Mouse (Mus musculus): ENCODE results near the gene Col9a2. TPM values are rescaled to one million over a fixed set of nuclear protein-coding genes. Genes with fewer than 3 reads are reported as not detected.

The Col9a2 gene
- total RNA-seq, 2 experiments from 2014 or later, result 7.0 to 7.4 TPM

- DNase-seq (ENCODE audit: extremely low spot score in 1 of 2, low spot score in 2 of 2), result no peak
- no peak overlapping the region for H3K27ac ChIP-seq
- TF ChIP-seq CTCF (IDR thresholded peaks at IDR 0.05), result no peak
- intact Hi-C loops (cut with DNase I), result no loop called here
- H3K4me3 ChIP-seq, result no peak overlapping the region
These were observed 15.2 kb upstream of the Col9a2 start for GRCm38 (mm10) chr4:121023941-121024340.

- no peak for TF ChIP-seq CTCF (IDR thresholded peaks at IDR 0.05)
- H3K4me3 ChIP-seq, result no peak overlapping the region
- no peak for DNase-seq (ENCODE audit: extremely low spot score in 1 of 2, low spot score in 2 of 2)
- no peak overlapping the region for H3K27ac ChIP-seq
- intact Hi-C loops (cut with DNase I), result no loop called here
These were observed 13.5 kb upstream of the Col9a2 start for GRCm38 (mm10) chr4:121025681-121026080.

GRCm38 (mm10) chr4:121028146-121028545 lies 11.0 kb upstream of the Col9a2 start:
- intact Hi-C loops (cut with DNase I), result loop anchor here (1.0 to 2.0 kb wide), 2 partner anchors 41 to 204 kb away; no protein-coding TSS in a partner anchor
- H3K27ac ChIP-seq, result no peak overlapping the region
- no peak for DNase-seq (ENCODE audit: extremely low spot score in 1 of 2, low spot score in 2 of 2)
- no peak for TF ChIP-seq CTCF (IDR thresholded peaks at IDR 0.05)
- no peak overlapping the region for H3K4me3 ChIP-seq

GRCm38 (mm10) chr4:121028659-121029392 lies 10.4 kb upstream of the Col9a2 start:
- DNase-seq (ENCODE audit: extremely low spot score in 1 of 2, low spot score in 2 of 2), result no peak
- peak; percentile 75 for TF ChIP-seq CTCF (IDR thresholded peaks at IDR 0.05)
- Histone ChIP-seq H3K27ac (no peak overlapping the region), H3K4me3 (no peak overlapping the region)
- intact Hi-C loops (cut with DNase I), result loop anchor here (1.0 to 2.0 kb wide), 2 partner anchors 42 to 203 kb away; no protein-coding TSS in a partner anchor

GRCm38 (mm10) chr4:121029632-121030031 lies 9.6 kb upstream of the Col9a2 start:
- Histone ChIP-seq H3K4me3 (no peak overlapping the region), H3K27ac (no peak overlapping the region)
- intact Hi-C loops (cut with DNase I), result loop anchor here (2.0 kb wide), 1 partner anchor 43 kb away; no protein-coding TSS in a partner anchor
- peak; percentile 34 for TF ChIP-seq CTCF (IDR thresholded peaks at IDR 0.05)
- DNase-seq (ENCODE audit: extremely low spot score in 1 of 2, low spot score in 2 of 2), result no peak

- intact Hi-C loops (cut with DNase I), result no loop called here
- Histone ChIP-seq H3K27ac (no peak overlapping the region), H3K4me3 (no peak overlapping the region)
- DNase-seq (ENCODE audit: extremely low spot score in 1 of 2, low spot score in 2 of 2), result no peak
- peak; percentile 38 for TF ChIP-seq CTCF (IDR thresholded peaks at IDR 0.05)
These were observed 7.7 kb upstream of the Col9a2 start for GRCm38 (mm10) chr4:121031440-121031839.

GRCm38 (mm10) chr4:121033006-121033405 lies 6.2 kb upstream of the Col9a2 start:
- intact Hi-C loops (cut with DNase I), result no loop called here
- DNase-seq (ENCODE audit: extremely low spot score in 1 of 2, low spot score in 2 of 2), result no peak
- TF ChIP-seq CTCF (IDR thresholded peaks at IDR 0.05), result peak; percentile 48
- Histone ChIP-seq H3K27ac (no peak overlapping the region), H3K4me3 (no peak overlapping the region)

GRCm38 (mm10) chr4:121040323-121040722 lies 1.1 kb downstream of the Col9a2 start:
- Histone ChIP-seq H3K4me3 (no peak overlapping the region), H3K27ac (no peak overlapping the region)
- intact Hi-C loops (cut with DNase I), result no loop called here
- no peak for DNase-seq (ENCODE audit: extremely low spot score in 1 of 2, low spot score in 2 of 2)
- TF ChIP-seq CTCF (IDR thresholded peaks at IDR 0.05), result no peak

GRCm38 (mm10) chr4:121040897-121041671 lies 1.9 kb downstream of the Col9a2 start:
- intact Hi-C loops (cut with DNase I), result no loop called here
- no peak overlapping the region for H3K27ac ChIP-seq
- peak; percentile 77 for TF ChIP-seq CTCF (IDR thresholded peaks at IDR 0.05)

GRCm38 (mm10) chr4:121042472-121042871 lies 3.3 kb downstream of the Col9a2 start:
- Histone ChIP-seq H3K4me3 (no peak overlapping the region), H3K27ac (no peak overlapping the region)
- no peak for TF ChIP-seq CTCF (IDR thresholded peaks at IDR 0.05)
- DNase-seq (ENCODE audit: extremely low spot score in 1 of 2, low spot score in 2 of 2), result no peak
- intact Hi-C loops (cut with DNase I), result no loop called here

More at GRCm38 (mm10) chr4:121040897-121041671, 1.9 kb downstream of the Col9a2 start:
- DNase-seq (ENCODE audit: extremely low spot score in 1 of 2, low spot score in 2 of 2), result peak; percentile 63 to 67
- H3K4me3 ChIP-seq, result no peak overlapping the region

- Histone ChIP-seq H3K27ac (no peak overlapping the region), H3K4me3 (no peak overlapping the region)
- TF ChIP-seq CTCF (IDR thresholded peaks at IDR 0.05), result no peak
- intact Hi-C loops (cut with DNase I), result no loop called here
- DNase-seq (ENCODE audit: extremely low spot score in 1 of 2, low spot score in 2 of 2), result no peak
These were observed 3.8 kb downstream of the Col9a2 start for GRCm38 (mm10) chr4:121042946-121043345.

GRCm38 (mm10) chr4:121051863-121052262 lies 12.7 kb downstream of the Col9a2 start:
- peak; percentile 1; the same call in 1 of the 2 replicates for TF ChIP-seq CTCF (IDR thresholded peaks at IDR 0.05)
- no peak for DNase-seq (ENCODE audit: extremely low spot score in 1 of 2, low spot score in 2 of 2)
- intact Hi-C loops (cut with DNase I), result no loop called here
- no peak overlapping the region for H3K27ac ChIP-seq
- H3K4me3 ChIP-seq, result no peak overlapping the region

Data from left cerebral cortex, adult 2 months (tissue).